Mouse (Mus musculus) hindbrain, embryonic 16.5 days (tissue): ENCODE measurements around the gene Gse1. TPM values are rescaled to one million over a fixed set of nuclear protein-coding genes. Genes with fewer than 3 reads are reported as not detected.
A peak's percentile ranks its signal among the peaks of the same experiment; 100 is the strongest.

Experiments used
- ATAC-seq: fragments of 200-750 bp; cut with Nextera tagmentation; 2 replicates; pipeline ENCODE4 v1.8.0; 2017; ENCODE audit warnings: moderate TSS enrichment, moderate library complexity
- H3K27ac ChIP-seq: fragments of 300-500 bp; sonication (generic); 2 replicates; pipeline ENCODE4 v1.5.1; 2014; ENCODE audit warnings: low read depth, mild to moderate bottlenecking, control low read depth, low read length, moderate library complexity
- H3K27me3 ChIP-seq: fragments of 300-500 bp; sonication (generic); replicated peaks from 2 replicates; pipeline ENCODE4 v1.6.1; 2014; ENCODE audit warnings: low read length; ENCODE audit not compliant: control insufficient read depth, insufficient read depth
- H3K36me3 ChIP-seq: fragments of 300-500 bp; sonication (generic); 2 replicates; pipeline ENCODE4 v1.6.1; 2014; ENCODE audit warnings: mild to moderate bottlenecking, low read length, moderate library complexity, mixed read lengths; ENCODE audit not compliant: control insufficient read depth, insufficient read depth
- H3K4me1 ChIP-seq: fragments of 300-500 bp; sonication (generic); 2 replicates; pipeline ENCODE4 v1.6.1; 2014; ENCODE audit warnings: low read depth, low read length; ENCODE audit not compliant: control insufficient read depth, insufficient read depth
- H3K4me2 ChIP-seq: fragments of 300-500 bp; sonication (generic); 2 replicates; pipeline ENCODE4 v1.6.1; 2014; ENCODE audit warnings: mild to moderate bottlenecking, low read length, control low read depth, moderate library complexity
- H3K4me3 ChIP-seq: fragments of 300-500 bp; sonication (generic); 2 replicates; pipeline ENCODE4 v1.5.1; 2014; ENCODE audit warnings: mild to moderate bottlenecking, low read length, control low read depth, moderate library complexity
- H3K9ac ChIP-seq: fragments of 300-500 bp; sonication (generic); 2 replicates; pipeline ENCODE4 v1.6.1; 2014; ENCODE audit warnings: low read depth, mild to moderate bottlenecking, control low read depth, low read length, moderate library complexity
- H3K9me3 ChIP-seq: fragments of 300-500 bp; sonication (generic); 2 replicates; pipeline ENCODE4 v1.6.1; 2014; ENCODE audit warnings: mild to moderate bottlenecking, low read length, moderate library complexity; ENCODE audit not compliant: control insufficient read depth
- WGBS: fragments of 180-500 bp; shearing (Covaris S2); extraction: QIAGEN DNeasy Blood & Tissue Kit; methylation state at CpG from one replicate; pipeline ENCODE4 v1.1.7; 2014; 5-methylcytosine and 5-hydroxymethylcytosine counted together
- polyA plus RNA-seq: library from polyadenylated mRNA; unstranded; fragments of >200 nt; fragmentation: Nextera tagmentation; extraction: Ambion mirVana; gene quantifications from 2 replicates; pipeline ENCODE4 v1.2.1, GENCODE M21; 2015

The Gse1 gene
- polyA plus RNA-seq, 1 experiment from 2014 or later, result 10.7 TPM

GRCm38 (mm10) chr8:120259206-120259605, 30.9 kb downstream of the Gse1 start:
- peaks cover 22% of the 10 kb centered on the region for H3K4me1 ChIP-seq
- WGBS, result 91% methylated on average over 13 of the region's 13 CpGs

DNA sequence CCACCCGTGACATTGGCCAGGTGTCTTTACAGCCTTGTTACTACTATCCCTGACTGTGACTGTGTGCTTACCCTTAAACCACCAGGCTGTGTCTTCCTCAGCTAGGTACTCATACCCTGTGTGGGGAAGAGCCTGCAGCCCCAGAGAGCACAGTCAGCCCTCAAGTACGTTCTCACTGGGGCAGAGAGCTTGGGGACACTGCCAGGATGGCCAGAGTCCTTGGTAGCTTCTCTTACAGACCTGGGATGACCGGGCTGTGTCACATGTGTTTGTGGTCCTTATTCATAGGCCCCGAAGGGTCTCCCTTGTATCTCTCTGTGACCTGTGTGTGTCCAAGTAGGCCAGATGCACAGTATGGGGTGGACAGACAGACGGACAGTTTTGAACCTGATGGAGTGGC, 32.4 kb downstream of the Gse1 start:
- Histone ChIP-seq H3K36me3 (no peaks in the 10 kb centered on the region), H3K4me2 (no peak overlapping the region), H3K4me1 (peaks cover 36% of the 10 kb centered on the region), H3K9ac (no peak overlapping the region), H3K27ac (no peak overlapping the region), H3K27me3 (peaks cover 3% of the 10 kb centered on the region), H3K4me3 (no peak overlapping the region), H3K9me3 (no peaks in the 10 kb centered on the region)
- 80% methylated on average over 5 of the region's 5 CpGs for WGBS
- no peak for ATAC-seq

More at GRCm38 (mm10) chr8:120259206-120259605, 30.9 kb downstream of the Gse1 start:
- Histone ChIP-seq H3K36me3 (no peaks in the 10 kb centered on the region), H3K27me3 (peaks cover under 1% of the 10 kb centered on the region), H3K9me3 (no peaks in the 10 kb centered on the region), H3K4me3 (no peak overlapping the region), H3K9ac (no peak overlapping the region), H3K27ac (no peak overlapping the region), H3K4me2 (no peak overlapping the region)
- ATAC-seq, result no peak

GRCm38 (mm10) chr8:120261338-120262120, 33.3 kb downstream of the Gse1 start:
- Histone ChIP-seq H3K9me3 (no peaks in the 10 kb centered on the region), H3K27me3 (peaks cover 3% of the 10 kb centered on the region), H3K9ac (no peak overlapping the region), H3K4me3 (no peak overlapping the region), H3K4me2 (peak overlapping the region; percentile 13), H3K4me1 (peaks cover 40% of the 10 kb centered on the region), H3K36me3 (no peaks in the 10 kb centered on the region), H3K27ac (no peak overlapping the region)
- 34% methylated on average over 21 of the region's 21 CpGs for WGBS
- no peak for ATAC-seq

DNA sequence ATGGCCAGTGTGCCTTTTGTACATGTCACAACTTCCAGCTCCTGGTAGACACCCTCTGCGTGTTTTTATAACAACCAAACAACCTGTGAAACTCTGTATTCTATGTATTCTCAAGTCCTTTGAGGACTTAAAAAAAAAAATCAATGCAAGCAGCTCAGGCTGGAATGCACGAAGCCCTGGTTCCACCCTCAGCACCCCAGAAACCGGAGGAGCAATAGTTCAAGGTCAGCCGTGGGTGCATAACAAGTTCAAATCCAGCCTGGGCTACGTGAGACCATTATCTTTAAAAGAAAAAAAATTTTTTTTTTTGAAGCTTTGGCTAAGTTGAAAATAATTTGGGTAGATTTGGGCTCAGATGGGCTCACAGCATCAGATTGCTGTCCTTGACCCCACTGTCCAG, 35.6 kb downstream of the Gse1 start:
- no peak overlapping the region for H3K4me2 ChIP-seq
- H3K27me3 ChIP-seq, result peaks cover 3% of the 10 kb centered on the region
- peaks cover 46% of the 10 kb centered on the region for H3K4me1 ChIP-seq
- no peaks in the 10 kb centered on the region for H3K36me3 ChIP-seq
- WGBS, result 89% methylated on average over 5 of the region's 5 CpGs
- ATAC-seq, result no peak
- no peak overlapping the region for H3K9ac ChIP-seq
- no peaks in the 10 kb centered on the region for H3K9me3 ChIP-seq
- no peak overlapping the region for H3K4me3 ChIP-seq
- H3K27ac ChIP-seq, result no peak overlapping the region

DNA sequence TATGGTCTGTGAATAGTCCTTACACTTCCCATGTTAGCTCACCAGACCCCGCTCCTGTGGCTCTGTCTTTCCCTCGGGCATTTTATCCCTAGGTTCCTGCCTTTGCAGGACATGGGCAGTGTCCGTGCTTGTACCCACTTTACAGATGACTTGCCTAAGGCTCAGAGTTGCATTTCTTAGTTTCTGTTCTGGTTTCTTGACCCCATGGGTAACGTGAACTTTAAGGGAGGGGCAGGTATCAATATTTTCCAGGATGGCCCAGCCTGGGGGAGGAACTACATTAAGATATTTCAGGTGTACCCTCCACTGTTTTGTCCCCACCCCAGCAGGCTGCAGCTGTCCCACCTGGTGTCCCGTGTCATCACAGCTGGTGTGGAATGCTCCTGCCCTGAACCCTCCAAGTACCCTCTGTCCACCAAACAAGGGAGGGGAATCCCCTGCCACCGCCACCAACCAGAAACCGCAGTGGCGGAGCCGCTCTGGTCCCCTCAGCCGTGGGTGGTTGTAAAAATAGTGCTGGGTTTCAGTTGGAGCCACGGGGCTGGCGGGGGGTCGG, 36.2 kb downstream of the Gse1 start:
- peak overlapping the region; percentile 74 for H3K27ac ChIP-seq
- peaks cover 3% of the 10 kb centered on the region for H3K27me3 ChIP-seq
- peak overlapping the region; percentile 46 for H3K4me2 ChIP-seq
- H3K4me1 ChIP-seq, result peaks cover 50% of the 10 kb centered on the region
- H3K36me3 ChIP-seq, result no peaks in the 10 kb centered on the region
- H3K4me3 ChIP-seq, result no peak overlapping the region
- WGBS, result 33% methylated on average over 13 of the region's 13 CpGs
- H3K9me3 ChIP-seq, result no peaks in the 10 kb centered on the region
- no peak for ATAC-seq
- peak overlapping the region; percentile 31; the same call in 1 of the 2 replicates for H3K9ac ChIP-seq

DNA sequence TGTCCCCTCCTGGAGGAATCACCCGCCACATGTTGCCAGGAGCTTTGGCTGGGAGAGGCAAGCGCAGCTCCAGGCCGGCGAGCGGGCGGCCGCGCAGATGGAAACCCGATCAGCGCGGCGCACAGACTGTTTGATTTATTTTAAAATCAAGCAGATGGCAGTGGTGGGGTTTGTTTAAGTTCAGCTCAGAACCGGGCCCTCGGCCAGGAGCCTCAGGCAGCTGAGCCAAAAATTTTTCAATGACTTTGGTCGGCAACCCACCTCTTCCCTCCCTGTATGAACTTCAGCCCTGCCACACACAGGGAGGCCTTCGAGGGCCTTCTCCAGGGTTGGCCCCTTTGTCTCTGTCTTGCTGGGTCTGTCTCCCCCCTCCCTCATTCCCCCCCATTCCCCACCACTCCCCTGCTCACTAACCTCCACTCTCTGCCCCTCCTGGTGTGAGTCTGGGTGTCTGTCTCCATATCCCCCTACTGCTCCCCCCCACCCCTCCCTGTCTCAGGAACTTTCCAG, 36.7 kb downstream of the Gse1 start:
- 11% methylated on average over 16 of the region's 16 CpGs for WGBS
- ATAC-seq, result peak; percentile 70
- peak overlapping the region; percentile 31; the same call in 1 of the 2 replicates for H3K9ac ChIP-seq
- H3K27ac ChIP-seq, result peak overlapping the region; percentile 75
- peaks cover 3% of the 10 kb centered on the region for H3K27me3 ChIP-seq
- no peaks in the 10 kb centered on the region for H3K36me3 ChIP-seq
- peak overlapping the region; percentile 46 for H3K4me2 ChIP-seq
- no peaks in the 10 kb centered on the region for H3K9me3 ChIP-seq
- H3K4me3 ChIP-seq, result no peak overlapping the region
- peaks cover 50% of the 10 kb centered on the region for H3K4me1 ChIP-seq

GRCm38 (mm10) chr8:120265471-120265870, 37.2 kb downstream of the Gse1 start:
- H3K9ac ChIP-seq, result peak overlapping the region; percentile 41; the same call in 1 of the 2 replicates
- H3K27ac ChIP-seq, result peak overlapping the region; percentile 75
- peak; percentile 38 for ATAC-seq
- no peaks in the 10 kb centered on the region for H3K9me3 ChIP-seq
- no peak overlapping the region for H3K4me2 ChIP-seq
- H3K27me3 ChIP-seq, result peaks cover 3% of the 10 kb centered on the region
- no peak overlapping the region for H3K4me3 ChIP-seq
- H3K36me3 ChIP-seq, result no peaks in the 10 kb centered on the region
- WGBS, result 10% methylated on average over 4 of the region's 4 CpGs
- H3K4me1 ChIP-seq, result peaks cover 50% of the 10 kb centered on the region

- H3K27me3 ChIP-seq, result peaks cover 3% of the 10 kb centered on the region
- H3K4me1 ChIP-seq, result peaks cover 41% of the 10 kb centered on the region
- 0 out of 2 replicates have a peak overlapping the region, but pooled peaks have one; percentile 4 for H3K9ac ChIP-seq
- WGBS, result 45% methylated on average over 19 of the region's 19 CpGs
- H3K9me3 ChIP-seq, result no peaks in the 10 kb centered on the region
- peak overlapping the region; percentile 37; the same call in 1 of the 2 replicates for H3K27ac ChIP-seq
- ATAC-seq, result no peak
- H3K4me3 ChIP-seq, result no peak overlapping the region
- no peak overlapping the region for H3K4me2 ChIP-seq
- no peaks in the 10 kb centered on the region for H3K36me3 ChIP-seq
Measured at GRCm38 (mm10) chr8:120268541-120268980, 40.3 kb downstream of the Gse1 start.

DNA sequence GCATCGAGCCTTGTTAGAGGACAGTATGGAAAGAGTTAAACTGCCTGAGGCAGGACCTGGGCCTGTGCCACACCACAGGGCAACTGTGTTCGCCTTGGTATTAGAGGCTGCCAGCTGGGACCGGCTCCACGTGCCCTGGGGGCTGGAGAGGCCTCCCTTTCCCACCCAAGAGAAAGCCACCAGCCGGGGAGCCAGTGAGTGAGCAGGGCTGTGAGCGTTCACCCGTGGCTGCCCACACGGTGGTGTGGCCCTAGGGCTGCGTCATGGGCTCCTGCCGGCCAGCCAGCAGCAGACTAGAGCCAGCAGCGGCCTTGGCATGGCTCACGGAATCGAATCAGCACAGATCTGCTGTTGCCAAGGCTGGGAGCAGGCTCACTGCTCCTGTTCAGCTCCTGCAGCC, 42.2 kb downstream of the Gse1 start:
- no peak overlapping the region for H3K9ac ChIP-seq
- H3K4me2 ChIP-seq, result no peak overlapping the region
- no peaks in the 10 kb centered on the region for H3K27me3 ChIP-seq
- no peaks in the 10 kb centered on the region for H3K36me3 ChIP-seq
- WGBS, result 41% methylated on average over 13 of the region's 13 CpGs
- peaks cover 28% of the 10 kb centered on the region for H3K4me1 ChIP-seq
- peak overlapping the region; percentile 44; the same call in 1 of the 2 replicates for H3K27ac ChIP-seq
- no peak overlapping the region for H3K4me3 ChIP-seq
- peak; percentile 78 for ATAC-seq
- H3K9me3 ChIP-seq, result no peaks in the 10 kb centered on the region
